Mouse (Mus musculus) urinary bladder, adult 2 months (tissue): ENCODE results near the gene Tbc1d20. TPM values are rescaled to one million over a fixed set of nuclear protein-coding genes. Genes with fewer than 3 reads are reported as not detected.
"Not testable (repeated sequence)": the region's sequence is repeated elsewhere in the genome, so short reads cannot be mapped to it uniquely, and the experiment has no call there.

Experiments
- DNase-seq: peaks from one replicate; pipeline ENCODE4 v3.0.0; 2022; ENCODE audit warnings: low spot score
- polyA plus RNA-seq: library from polyadenylated mRNA; depleted of rRNA; stranded (reverse); fragments of >200 nt; gene quantifications from 2 replicates; pipeline ENCODE4 v1.2.3, GENCODE M21; 2012; rRNA removed

Gene Tbc1d20
- 42.0 and 44.4 TPM in 2 replicates for polyA plus RNA-seq

DNA sequence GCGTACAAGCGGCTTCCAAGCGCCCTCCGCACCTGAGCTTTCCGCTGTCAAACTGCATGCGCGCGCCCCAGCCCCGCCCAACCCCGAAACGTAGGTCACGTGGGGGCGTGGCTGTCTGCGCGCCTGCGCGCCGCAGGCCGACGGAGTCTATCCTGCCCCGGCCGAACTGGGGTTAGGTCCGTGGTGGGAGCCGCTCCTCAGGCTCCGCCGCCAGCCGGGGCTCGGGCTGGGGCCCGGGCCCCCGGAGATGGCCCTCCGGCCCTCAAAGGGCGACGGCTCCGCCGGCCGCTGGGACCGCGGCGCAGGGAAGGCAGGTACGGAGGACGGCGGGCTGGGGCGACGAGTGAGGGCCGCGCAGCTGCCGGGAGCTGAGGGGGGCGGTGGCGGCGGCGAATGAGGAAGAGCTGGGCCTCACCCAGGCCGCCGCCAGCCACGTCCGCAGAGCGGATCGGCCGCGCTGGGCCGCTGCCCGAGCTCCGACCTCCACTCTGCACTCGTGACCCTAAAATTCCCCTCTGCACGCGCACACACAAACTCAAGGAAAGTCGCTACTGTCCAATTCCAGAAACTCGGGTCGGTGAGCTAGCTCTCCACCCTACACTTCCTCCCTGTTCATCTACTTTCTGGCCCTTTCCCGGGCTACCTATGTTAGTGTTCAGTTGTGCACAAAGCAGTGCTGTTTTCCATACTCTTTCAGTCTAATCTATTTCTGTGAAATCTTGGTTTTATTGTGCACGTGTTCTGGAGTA lies at the start of gene Tbc1d20:
Gene Tbc1d20, plus strand, starts transcription at position 102 of the 749 bp plus-strand sequence.
- DNase-seq: peak; percentile 92

DNA sequence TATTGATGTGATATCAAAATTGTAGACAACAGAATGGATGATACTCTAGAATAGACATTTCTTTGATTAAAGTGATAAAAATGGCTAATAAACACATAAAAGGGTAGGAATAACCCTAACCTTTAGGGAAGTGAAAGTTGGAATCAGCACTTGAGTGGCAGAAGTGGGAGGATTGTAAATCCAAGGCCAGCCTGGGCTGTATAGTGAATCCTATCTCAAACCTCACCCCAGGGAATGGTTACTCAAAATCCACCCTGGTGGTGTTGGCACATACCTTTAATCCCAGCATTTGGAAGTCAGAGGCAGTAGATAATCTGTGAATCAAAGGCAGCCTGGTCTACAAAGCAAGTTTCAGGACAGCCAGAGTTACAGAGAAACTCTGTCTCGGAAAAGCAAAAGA lies 46.4 kb upstream of the Tbc1d20 start:
- DNase-seq: no peak

DNA sequence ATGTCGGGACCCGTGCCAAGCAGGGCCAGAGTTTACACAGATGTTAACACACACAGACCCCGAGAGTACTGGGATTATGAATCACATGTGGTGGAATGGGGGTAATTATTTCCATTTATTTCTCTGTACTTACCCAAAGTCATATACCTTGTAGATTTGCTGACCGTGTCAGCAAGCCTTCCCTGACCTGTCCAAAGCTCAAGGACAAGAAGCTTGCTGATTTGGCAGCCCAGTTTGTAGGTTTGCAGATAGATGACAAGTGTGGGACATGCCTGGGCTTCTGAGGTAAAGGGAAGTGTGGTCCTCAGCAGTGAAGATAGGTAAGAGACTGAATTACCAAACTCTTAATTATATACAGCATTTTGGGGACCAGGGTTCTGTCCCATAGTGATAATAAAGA lies 43.1 kb upstream of the Tbc1d20 start:
- no peak for DNase-seq

DNA sequence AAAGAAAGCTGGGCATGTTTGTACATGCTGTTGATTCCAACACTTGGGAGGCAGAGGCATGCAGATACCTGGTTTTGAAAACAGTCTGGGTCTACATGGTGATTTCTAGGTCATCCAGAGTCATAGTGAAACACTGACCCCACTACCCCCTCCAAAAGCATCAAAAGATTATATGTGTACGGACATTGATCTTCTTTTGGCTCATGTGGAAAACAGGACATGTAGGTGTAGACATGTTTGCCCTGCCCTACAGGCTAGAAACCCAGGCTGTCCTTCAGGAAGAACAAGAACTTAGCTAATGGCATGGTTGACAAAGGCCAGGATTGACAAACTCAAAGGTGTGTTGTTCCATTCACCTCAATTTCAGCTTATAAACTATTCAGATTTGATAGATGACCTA lies 33.9 kb upstream of the Tbc1d20 start:
- DNase-seq: no peak

DNA sequence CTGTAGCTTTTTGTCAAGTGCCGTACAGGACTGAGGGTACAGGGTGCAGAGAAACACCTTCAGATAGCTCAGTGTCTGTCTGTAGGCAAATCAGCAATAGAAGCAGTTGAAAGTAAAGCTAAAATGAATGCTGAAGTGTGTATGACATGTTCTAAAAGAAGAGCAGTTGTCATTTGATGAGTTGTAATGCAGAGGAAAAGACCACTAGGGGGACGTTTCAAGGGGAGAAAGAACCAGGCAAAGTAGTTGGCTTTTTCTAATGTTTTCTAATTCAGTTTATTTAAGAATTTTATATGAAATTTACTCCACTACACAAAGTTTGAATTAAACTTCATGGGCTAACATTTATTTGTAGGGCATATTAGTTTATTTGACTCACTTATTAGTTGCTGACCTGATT lies 20.0 kb upstream of the Tbc1d20 start:
- no peak for DNase-seq

DNA sequence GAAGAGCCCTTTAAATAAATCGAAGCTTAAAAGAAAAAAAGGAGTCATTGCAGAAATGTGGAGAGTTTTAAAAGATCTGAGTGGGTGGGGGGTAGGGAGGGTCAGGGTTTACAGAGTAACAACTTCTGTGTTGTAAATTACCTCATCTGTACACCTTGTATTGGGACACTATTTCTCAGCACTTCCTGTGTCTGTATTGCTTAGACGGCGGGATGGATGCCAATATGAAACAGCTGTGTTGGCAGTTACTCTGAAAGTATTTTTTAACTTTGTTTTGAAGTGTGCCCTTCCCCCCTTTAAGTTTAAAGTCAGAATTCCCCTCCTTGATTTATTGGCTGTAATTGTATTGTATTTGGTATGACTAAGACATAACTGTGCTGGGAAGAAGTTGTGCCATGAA lies 12.2 kb upstream of the Tbc1d20 start:
- no peak for DNase-seq

DNA sequence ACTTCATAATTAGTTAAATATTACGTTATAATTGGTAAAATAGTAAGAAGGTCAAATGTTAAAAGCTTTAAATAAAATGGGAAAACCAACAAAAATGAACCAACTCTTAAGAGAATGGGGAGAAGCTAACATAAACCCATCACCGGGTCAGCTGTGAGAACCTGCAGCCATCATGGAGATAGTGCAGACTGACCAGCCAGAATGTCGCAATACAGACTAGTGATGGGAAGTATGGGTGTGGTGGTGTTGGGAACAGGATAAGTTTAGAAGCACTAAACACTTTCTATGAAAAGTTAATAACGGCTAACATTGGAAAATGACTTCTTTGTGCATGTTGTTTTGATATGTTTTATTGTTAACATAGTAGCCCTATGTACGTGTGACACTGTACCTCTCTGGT lies 6.1 kb upstream of the Tbc1d20 start:
- no peak for DNase-seq

DNA sequence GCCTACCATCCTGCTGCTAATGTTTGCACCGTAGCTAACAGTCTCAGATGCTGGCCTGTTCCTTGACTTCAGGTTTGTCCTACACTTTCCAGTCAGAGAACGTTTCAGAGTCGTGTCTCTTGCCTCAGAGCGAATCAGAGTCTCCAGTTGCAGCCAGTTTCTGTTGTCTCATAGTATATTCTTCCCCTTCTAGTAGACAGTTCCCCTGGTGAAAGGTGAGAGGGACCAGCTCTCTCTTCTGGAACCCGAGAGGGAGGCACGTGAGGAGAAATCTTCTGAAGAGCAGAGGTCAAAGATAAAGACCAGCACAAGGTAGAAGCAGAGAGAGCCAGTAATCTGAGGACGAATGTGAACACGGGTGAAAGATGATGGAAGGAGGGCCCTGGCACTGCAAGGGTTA lies 5.6 kb upstream of the Tbc1d20 start:
- DNase-seq: no peak

DNA sequence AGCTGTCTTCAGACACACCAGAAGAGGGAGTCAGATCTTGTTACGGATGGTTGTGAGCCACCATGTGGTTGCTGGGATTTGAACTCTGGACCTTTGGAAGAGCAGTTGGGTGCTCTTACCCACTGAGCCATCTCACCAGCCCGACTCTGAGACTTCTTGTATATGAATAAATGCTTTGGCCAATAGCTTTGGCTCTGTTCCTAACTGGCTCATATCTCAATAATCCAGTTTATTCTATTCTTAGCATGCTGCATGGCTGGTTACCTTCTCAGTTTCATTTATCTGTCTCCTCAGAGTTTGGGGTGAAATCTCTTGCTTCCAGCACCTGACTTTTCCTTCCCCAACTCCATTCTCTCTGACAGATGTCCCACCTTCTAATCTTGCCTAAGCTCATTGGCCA lies 4.0 kb upstream of the Tbc1d20 start:
- not testable (repeated sequence) for DNase-seq

DNA sequence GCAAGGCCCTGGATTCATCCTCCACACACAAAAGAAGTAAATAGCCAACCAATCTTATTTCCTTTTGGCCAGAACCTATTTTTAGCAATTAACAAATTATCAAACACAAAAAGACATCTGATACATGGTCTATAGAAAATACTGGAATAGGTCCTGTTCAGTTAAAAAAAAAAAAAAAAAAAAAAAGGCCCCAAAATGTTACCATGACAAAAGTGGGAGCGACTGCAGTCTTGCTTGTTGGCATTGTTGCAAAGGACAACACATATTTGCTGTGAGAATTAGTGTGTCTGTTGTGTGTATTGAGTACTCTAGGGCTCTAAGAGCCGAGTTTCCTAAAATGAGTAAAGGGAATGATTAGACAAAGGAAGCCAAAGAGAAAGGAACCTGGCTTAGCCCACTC lies 1.2 kb upstream of the Tbc1d20 start:
- DNase-seq: no peak

DNA sequence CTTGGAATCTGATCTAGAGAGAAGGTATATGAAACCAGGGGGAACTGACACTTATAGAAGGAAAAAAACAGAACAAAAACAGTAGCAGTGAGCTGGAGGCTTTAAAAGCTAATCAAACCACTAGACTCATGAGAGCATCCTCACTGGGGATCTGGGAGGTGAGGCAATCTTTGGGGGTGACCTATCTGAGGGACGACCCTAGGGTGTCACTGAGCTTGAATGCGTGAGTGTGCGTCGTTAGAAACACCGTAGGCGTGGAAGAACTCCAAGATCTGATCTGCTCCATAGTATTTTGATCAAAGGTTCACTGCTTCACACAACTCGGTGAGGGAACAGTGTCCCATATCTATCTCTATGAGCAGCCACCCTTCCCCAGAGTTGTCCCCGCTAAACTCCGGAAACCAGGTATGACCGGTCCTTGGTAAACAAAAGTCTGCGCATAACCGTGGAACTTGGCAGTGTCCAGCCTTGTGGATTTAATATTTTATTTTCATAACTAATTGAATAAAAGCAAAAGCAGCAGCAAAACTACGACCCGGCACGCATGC lies 375 bp upstream of the Tbc1d20 start:
- DNase-seq: no peak

DNA sequence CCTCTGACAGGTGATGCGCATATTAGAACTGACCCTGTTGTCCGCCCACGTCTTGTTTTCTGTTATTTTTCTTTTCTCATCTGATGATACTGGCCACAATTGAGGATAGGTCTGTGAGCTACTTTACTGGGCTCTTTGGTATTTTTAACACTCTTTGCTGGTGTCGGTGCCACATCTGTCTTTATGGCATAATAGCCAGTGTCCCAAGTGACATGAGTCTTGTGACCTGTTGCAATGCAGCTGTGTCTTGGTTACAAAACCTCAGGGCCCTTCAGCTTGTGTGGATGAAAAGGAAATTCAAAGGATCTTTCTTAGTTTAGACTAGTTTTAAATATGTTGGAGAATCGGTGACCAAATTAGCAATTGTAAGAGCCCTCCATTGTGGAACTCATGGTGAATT lies 913 bp downstream of the Tbc1d20 start:
- DNase-seq: no peak

DNA sequence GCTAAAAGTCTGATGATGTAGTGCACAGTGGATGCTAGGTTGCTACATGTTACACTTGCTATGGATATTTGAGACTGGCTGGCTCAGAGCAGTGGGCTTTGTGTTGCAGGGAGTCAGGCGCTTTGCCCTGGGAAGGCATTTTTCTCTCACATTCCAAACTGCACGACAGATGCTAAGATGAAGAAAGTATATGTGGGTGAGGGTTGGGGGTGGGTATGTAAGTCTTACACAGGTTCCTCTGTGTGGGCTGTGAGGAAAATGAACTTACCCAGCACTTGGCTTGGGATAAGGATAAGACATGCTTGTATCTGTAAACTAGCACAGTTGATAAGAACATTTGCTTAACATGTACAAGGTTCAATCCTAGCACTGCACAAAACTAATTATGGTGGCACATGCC lies 9.2 kb downstream of the Tbc1d20 start:
- DNase-seq: no peak

DNA sequence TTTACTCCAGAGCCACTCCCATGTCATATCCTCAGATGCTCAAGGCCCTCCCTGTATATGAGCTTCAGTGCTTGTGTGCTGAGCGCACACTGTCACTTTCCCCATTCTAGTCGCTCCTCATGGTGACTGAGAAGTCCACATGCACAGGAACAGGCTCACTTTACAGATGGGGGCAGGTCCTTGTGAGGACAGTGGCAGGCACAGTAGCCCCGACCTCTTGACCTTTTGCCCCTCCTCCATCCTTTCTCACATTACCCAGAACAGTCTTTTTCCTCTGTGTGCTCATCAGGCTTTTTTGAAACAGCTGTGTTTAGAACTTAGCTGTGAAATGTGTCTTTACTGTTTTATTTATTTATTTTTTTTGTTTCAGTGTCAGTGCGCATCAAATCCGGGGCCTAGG lies 10.2 kb downstream of the Tbc1d20 start:
- DNase-seq: no peak

DNA sequence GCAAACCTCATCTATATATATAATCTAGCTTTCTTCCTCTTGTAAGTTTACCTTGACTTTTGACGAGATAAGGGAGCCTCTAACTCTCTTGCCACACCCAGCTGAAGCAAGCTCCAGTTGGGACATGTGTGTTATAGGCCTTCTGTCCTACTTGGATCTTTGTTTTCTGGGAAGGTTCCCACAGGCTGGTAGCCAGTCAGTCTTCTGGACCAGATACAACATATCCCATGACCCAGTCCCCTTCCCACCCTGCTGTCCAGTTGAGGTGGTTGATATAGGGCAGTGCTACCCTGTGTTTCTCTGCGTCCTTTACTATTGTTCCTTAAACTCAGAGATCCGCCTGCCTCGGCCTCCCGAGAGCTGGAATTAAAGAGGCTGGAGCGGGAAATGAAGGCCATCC lies 11.9 kb downstream of the Tbc1d20 start:
- no peak for DNase-seq

DNA sequence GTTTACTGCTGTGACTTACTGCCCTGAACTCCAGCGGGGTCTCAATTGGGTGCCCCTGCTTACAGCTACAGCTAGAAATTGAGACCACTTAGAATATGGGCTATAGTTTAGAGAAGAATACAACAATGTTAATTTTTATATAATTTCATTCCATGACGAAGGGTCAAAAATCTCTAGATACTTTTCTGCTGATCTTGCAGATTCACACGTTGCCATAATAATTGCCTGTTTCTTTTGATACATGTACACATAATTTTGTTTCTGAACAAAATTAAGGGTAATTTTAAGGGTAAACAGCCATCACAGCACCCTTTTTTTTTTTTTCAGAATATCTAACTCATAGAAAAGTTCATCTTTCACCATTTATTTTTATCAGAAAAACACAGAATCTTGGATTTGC lies 13.6 kb downstream of the Tbc1d20 start:
- DNase-seq: no peak

DNA sequence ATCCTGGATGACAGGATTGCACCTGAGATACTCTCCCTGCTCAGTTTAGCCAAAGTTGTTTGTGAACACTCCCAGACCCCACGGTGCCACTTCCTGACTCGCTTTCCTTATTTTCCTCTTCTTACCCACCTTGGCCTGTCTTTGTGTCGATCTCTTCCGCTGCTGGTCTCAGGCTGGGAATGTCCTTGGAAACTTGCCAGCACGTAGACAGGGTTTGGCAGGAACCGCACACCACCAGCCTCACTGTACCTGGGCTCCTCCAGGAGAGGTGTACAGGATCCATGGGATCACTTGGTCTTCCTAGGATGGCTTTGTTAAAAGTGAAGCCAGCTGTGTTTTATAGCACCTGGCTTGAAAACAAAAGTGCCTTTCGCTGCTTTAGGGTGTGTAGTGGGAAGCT lies 19.4 kb downstream of the Tbc1d20 start:
- no peak for DNase-seq

DNA sequence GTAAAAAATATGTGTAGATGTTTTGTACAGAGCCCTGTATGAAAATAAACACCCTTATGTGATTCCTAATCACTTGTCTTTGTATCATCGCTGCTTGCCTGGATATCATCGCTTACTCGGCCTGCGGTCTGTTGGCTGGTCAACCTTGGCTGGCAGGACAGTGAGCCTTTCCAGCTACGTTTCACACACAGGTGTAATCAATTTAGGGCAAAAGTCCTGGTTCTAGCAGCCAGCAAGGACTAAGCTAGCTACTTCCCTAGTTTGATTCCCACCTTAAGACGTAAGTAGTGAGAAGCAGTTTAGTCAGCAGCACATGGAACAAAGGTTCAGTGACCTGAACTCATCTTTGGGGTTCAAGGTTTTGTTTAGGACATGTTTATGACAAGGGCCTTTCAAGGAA lies 20.3 kb downstream of the Tbc1d20 start:
- no peak for DNase-seq

DNA sequence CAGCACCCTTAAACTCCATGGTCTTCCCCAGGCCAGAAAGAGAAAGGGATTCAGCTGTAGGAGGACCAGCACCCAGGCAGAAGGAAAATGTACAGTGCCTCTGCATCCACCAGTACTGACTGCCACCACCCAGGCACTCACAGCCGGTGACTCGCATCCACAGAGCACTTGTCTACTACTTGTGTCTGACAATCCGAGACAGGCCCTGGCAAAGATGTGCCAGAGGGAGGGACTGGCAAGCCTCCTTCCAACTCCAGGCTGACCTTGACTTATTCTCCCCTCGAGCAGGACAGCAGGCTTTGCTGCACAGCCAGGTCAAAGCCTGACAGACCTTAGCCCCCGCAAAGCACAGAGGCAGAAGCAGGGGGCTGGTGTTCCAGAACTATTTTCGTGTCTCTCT lies 23.4 kb downstream of the Tbc1d20 start:
- DNase-seq: no peak

DNA sequence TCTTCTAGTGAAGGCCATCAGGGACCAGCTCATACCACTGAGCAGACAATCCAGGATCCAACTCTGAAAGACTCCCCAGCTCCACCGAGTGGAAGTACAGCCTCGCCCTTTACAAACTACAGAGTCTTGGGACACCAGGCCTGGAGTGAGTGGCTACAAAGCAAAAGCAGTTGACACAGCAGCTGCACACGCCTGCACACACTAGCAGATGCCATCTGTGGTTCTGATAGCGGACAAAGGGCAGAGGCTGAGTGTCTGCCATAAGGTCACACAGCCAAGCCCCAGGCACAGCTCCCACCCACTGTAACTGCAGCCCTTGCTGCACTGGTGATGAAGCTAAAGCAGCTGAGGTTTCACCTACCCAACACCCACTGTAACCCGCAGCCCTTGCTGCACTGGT lies 27.9 kb downstream of the Tbc1d20 start:
- DNase-seq: no peak

DNA sequence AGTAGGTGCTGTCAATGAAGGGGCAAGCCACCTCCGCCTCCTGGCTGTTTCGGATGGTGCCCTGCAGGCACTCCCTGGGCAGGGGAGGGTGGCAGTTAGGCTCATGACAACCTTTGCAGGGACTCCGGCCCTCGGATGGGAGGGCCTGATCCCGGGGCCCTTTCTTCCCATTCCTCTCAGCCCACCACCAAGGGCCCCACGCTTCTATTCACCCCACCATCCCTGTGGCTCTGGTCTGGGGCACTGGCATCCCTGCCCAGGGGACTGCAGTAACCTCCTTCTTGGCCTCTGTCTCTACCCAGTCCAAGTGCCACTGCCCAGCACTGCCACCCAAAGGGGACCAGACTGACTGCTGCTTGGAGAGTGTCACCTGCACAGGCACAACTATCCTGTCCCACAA lies 28.6 kb downstream of the Tbc1d20 start:
- no peak for DNase-seq

DNA sequence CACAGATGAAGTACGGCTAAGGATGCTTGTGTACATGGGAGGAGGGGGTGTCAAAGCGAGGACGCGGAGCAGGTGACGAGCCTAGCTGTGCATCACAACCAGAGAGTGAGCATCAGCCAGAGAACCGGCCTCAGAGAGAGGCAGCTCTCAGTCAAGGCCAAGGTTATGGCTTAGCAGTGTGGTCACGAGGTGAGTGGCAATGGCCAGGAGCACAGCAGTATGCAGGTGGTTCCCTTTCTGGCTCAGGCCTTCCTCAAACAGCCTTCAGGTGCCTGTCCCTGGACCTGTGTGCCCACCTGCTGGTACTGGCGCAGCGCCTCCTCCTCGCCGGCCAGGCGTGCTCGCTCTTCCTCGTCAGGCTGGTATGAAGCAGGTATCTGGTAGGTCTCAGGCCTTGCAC lies 30.3 kb downstream of the Tbc1d20 start:
- DNase-seq: no peak

DNA sequence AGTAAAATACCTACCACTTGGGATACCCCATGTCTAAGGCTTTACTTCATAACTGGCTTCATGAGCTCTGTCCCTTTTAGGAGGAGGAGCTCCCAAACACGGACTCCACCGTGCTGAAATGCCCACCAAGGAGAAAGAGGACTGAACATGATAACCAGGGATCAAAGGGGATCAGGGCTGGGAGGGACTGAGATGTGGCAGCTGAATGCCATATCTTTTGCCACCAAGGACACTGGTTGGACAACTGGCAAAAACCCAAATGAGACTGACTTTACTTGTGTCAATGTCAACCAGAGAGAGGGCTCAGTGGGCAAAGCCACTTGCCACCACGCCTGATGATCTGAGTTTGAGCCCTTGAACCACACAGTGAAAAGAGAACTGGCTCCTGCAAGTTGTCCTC lies 31.2 kb downstream of the Tbc1d20 start:
- DNase-seq: no peak

DNA sequence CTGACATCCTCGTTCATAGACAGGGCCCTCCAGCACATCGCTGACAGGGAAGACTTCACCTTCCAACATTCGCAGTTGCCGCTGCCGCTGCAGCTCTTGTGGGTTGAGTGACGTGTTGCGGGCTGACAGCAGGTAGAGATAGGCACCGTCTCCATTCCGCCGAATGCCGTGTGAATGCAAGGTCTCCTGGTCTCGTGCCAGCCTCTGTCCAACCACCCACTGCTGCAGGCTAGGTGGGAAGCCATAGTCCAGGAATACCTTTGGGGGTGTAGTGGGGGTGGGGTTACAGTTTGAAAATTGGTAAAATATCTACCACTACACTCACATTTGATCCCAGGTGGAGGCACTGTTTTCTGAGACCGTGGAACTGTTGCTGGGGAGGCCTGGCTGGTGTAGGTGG lies 32.5 kb downstream of the Tbc1d20 start:
- DNase-seq: no peak
